Mouse (Mus musculus): ENCODE data around the gene Pomp. TPM values are rescaled to one million over a fixed set of nuclear protein-coding genes. Genes with fewer than 3 reads are reported as not detected.
A peak's percentile ranks its signal among the peaks of the same experiment; 100 is the strongest.

The Pomp gene
- polyA plus RNA-seq, 1 experiment, result 41.7 TPM

DNA sequence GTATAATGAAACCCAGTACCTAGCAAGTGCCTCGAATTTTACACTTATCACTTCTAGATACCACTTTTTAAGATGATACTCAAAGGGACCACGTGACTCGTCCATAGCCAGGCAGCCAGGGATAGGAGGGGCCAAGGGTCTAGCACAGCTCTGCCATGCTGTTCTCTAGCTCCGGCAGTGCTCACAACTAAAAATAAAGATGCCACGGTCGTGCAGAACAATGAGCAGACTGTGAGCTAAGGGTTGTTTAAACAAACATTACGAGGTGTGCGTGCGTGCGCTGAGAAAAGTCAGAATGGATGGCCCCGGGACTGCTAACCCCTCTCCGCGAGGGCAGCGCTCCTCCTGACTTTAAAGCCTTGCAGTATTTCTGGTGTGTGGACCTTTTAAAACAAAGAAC, 27.4 kb upstream of the Pomp start:
- H3K36me3 ChIP-seq (ENCODE audit: control insufficient read depth, insufficient read depth, low read length), result no peaks in the 10 kb centered on the region
- H3K27me3 ChIP-seq (ENCODE audit: control insufficient read depth, insufficient read depth, low read length), result no peaks in the 10 kb centered on the region
- no peak overlapping the region for H3K4me3 ChIP-seq (ENCODE audit: control insufficient read depth, low read depth, low read length)
- TF ChIP-seq POLR2A (IDR thresholded peaks at IDR 0.05; ENCODE audit: control insufficient read depth, low read depth, low read length) (no peak), CTCF (IDR thresholded peaks at IDR 0.05; ENCODE audit: control insufficient read depth, insufficient read depth, insufficient replicate concordance, low read depth, low read length) (no peak)
- H3K27ac ChIP-seq (ENCODE audit: control insufficient read depth, insufficient read depth, low read depth, low read length), result no peak overlapping the region
- H3K4me1 ChIP-seq (ENCODE audit: control insufficient read depth, insufficient read depth, low read length), result peaks cover 5% of the 10 kb centered on the region

DNA sequence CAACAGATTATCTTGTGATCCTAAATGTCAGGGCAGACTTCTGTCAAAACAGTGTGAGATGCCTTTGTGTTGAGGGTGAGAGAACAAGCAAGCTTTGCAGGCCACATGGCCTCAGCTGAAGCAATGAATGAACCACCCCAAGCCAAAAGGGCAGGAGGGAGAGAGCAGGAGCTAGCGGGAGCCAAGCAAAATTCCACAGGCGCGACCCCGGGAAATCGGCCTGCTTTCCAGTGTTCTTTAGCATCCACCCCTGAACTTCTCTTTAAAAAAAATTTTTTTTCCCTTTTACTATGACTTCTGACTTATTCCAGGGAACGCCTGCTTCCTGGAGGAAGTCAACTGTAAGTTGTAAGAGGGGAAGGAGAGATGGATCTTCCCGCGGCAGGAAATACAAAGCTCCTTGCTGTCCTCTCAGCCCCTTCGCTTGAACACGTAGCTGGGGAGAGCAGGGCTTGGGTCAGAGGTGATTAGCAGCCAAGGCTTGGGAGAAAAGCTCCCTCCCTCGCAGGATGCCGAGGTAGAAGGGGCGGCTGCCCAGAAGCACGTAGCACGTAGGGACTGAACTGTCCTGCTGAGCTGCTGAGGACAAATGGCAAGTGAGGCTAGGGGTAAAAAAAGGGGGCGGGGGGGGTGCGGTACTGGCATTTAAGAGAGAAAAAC, 25.3 kb upstream of the Pomp start:
- no peaks in the 10 kb centered on the region for H3K27me3 ChIP-seq (ENCODE audit: control insufficient read depth, insufficient read depth, low read length)
- no peak for TF ChIP-seq POLR2A (IDR thresholded peaks at IDR 0.05; ENCODE audit: control insufficient read depth, low read depth, low read length)
- TF ChIP-seq CTCF (IDR thresholded peaks at IDR 0.05; ENCODE audit: control insufficient read depth, insufficient read depth, insufficient replicate concordance, low read depth, low read length), result no peak
- H3K27ac ChIP-seq (ENCODE audit: control insufficient read depth, insufficient read depth, low read depth, low read length), result no peak overlapping the region
- no peak overlapping the region; the same call in 1 of the 2 replicates for H3K4me3 ChIP-seq (ENCODE audit: control insufficient read depth, low read depth, low read length)
- peaks cover 5% of the 10 kb centered on the region for H3K4me1 ChIP-seq (ENCODE audit: control insufficient read depth, insufficient read depth, low read length)
- H3K36me3 ChIP-seq (ENCODE audit: control insufficient read depth, insufficient read depth, low read length), result no peaks in the 10 kb centered on the region

DNA sequence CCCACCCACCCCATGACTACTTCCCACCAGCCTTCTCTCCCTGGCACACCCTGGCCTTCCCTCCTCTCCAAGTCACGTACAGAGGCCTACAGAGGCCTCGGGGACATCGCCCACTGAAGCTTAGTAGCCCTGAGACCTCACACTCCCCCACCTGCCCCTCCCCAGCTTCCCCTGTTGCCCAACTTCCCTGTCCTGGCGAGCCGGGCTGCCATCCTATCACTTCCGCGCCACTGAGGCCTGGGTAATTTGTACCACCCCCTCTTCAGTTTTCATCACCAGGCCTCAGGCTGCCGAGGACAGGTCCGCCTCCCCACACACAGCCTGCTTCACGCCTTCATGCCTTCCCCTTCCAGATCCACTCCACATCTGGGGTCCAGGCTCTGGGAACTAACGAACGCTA, 20.8 kb upstream of the Pomp start:
- TF ChIP-seq CTCF (IDR thresholded peaks at IDR 0.05; ENCODE audit: control insufficient read depth, insufficient read depth, insufficient replicate concordance, low read depth, low read length), result no peak
- no peak for TF ChIP-seq POLR2A (IDR thresholded peaks at IDR 0.05; ENCODE audit: control insufficient read depth, low read depth, low read length)
- Histone ChIP-seq H3K4me3 (ENCODE audit: control insufficient read depth, low read depth, low read length) (peak overlapping the region; percentile 12; the same call in 1 of the 2 replicates), H3K27ac (ENCODE audit: control insufficient read depth, insufficient read depth, low read depth, low read length) (no peak overlapping the region), H3K36me3 (ENCODE audit: control insufficient read depth, insufficient read depth, low read length) (no peaks in the 10 kb centered on the region), H3K27me3 (ENCODE audit: control insufficient read depth, insufficient read depth, low read length) (no peaks in the 10 kb centered on the region), H3K4me1 (ENCODE audit: control insufficient read depth, insufficient read depth, low read length) (peaks cover 5% of the 10 kb centered on the region)

DNA sequence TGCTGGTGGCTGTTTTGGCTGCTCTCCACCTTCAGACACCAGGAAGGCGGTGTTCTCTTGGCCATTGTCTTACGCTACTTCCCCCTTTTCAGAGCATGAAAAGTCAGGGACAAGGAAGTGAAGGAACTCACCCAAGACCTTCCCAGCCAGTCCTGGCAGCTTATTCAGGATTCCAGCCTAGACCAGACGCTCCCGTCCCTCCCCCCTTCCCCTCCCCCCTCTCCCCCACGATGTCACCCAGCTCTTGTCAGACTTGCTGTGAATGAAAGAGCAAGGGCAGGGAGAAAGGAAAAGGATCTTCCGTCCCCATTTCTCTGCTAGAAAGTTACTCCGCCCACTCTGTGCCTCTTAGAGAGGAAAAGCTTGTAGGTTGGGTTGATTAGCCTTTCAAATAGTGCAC, 16.9 kb upstream of the Pomp start:
- no peak overlapping the region for H3K27ac ChIP-seq (ENCODE audit: control insufficient read depth, insufficient read depth, low read depth, low read length)

DNA sequence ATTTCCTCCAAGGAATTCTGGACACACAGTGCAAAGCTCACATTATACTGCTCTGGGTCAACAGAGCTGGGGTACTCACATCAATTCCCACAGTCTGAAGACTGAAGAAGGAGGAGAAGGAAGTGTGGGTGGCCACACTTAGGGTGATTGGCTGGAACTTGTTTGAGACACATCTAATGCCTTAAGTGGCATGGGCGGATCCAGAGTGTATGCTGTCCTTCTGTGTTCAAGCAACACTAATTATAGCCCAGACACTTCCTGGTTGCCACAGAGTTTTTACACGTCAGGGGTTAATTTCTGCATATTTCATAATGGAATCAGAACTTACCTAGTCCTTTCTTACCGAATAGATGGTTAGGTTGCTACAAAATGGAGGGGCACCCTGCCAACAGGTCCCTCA, 14.9 kb upstream of the Pomp start:
- Histone ChIP-seq H3K36me3 (ENCODE audit: control insufficient read depth, insufficient read depth, low read length) (no peaks in the 10 kb centered on the region), H3K27me3 (ENCODE audit: control insufficient read depth, insufficient read depth, low read length) (no peaks in the 10 kb centered on the region), H3K4me1 (ENCODE audit: control insufficient read depth, insufficient read depth, low read length) (no peaks in the 10 kb centered on the region), H3K4me3 (ENCODE audit: control insufficient read depth, low read depth, low read length) (no peak overlapping the region), H3K27ac (ENCODE audit: control insufficient read depth, insufficient read depth, low read depth, low read length) (no peak overlapping the region)
- TF ChIP-seq CTCF (IDR thresholded peaks at IDR 0.05; ENCODE audit: control insufficient read depth, insufficient read depth, insufficient replicate concordance, low read depth, low read length) (no peak), POLR2A (IDR thresholded peaks at IDR 0.05; ENCODE audit: control insufficient read depth, low read depth, low read length) (no peak)

More for the DNA sequence above, 16.9 kb upstream of the Pomp start:
- H3K36me3 ChIP-seq (ENCODE audit: control insufficient read depth, insufficient read depth, low read length), result no peaks in the 10 kb centered on the region
- no peak overlapping the region for H3K4me3 ChIP-seq (ENCODE audit: control insufficient read depth, low read depth, low read length)
- H3K4me1 ChIP-seq (ENCODE audit: control insufficient read depth, insufficient read depth, low read length), result no peaks in the 10 kb centered on the region
- no peaks in the 10 kb centered on the region for H3K27me3 ChIP-seq (ENCODE audit: control insufficient read depth, insufficient read depth, low read length)
- TF ChIP-seq CTCF (IDR thresholded peaks at IDR 0.05; ENCODE audit: control insufficient read depth, insufficient read depth, insufficient replicate concordance, low read depth, low read length) (no peak), POLR2A (IDR thresholded peaks at IDR 0.05; ENCODE audit: control insufficient read depth, low read depth, low read length) (no peak)

DNA sequence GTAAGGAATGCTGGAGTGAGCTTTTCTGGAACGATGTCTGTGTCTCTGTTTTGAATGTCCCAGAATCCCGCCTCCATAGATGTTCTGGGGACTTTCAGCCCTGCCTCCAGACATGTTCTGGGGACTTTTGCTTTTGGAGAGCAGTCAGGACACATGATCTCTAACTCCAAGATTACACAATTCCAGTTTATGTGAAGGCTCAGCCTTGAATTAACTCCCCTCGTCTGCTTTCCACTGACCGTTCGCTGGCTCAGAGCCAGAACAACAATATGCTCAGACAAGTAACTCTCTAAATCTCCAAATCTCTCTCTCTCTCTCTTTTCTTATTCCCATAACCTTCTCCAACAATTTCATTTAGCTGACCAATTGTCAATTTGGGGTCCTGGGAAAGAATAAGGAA, 12.9 kb upstream of the Pomp start:
- H3K27me3 ChIP-seq (ENCODE audit: control insufficient read depth, insufficient read depth, low read length), result no peaks in the 10 kb centered on the region
- H3K27ac ChIP-seq (ENCODE audit: control insufficient read depth, insufficient read depth, low read depth, low read length), result no peak overlapping the region
- H3K4me3 ChIP-seq (ENCODE audit: control insufficient read depth, low read depth, low read length), result no peak overlapping the region
- TF ChIP-seq CTCF (IDR thresholded peaks at IDR 0.05; ENCODE audit: control insufficient read depth, insufficient read depth, insufficient replicate concordance, low read depth, low read length) (no peak), POLR2A (IDR thresholded peaks at IDR 0.05; ENCODE audit: control insufficient read depth, low read depth, low read length) (no peak)
- H3K4me1 ChIP-seq (ENCODE audit: control insufficient read depth, insufficient read depth, low read length), result no peaks in the 10 kb centered on the region
- H3K36me3 ChIP-seq (ENCODE audit: control insufficient read depth, insufficient read depth, low read length), result no peaks in the 10 kb centered on the region

DNA sequence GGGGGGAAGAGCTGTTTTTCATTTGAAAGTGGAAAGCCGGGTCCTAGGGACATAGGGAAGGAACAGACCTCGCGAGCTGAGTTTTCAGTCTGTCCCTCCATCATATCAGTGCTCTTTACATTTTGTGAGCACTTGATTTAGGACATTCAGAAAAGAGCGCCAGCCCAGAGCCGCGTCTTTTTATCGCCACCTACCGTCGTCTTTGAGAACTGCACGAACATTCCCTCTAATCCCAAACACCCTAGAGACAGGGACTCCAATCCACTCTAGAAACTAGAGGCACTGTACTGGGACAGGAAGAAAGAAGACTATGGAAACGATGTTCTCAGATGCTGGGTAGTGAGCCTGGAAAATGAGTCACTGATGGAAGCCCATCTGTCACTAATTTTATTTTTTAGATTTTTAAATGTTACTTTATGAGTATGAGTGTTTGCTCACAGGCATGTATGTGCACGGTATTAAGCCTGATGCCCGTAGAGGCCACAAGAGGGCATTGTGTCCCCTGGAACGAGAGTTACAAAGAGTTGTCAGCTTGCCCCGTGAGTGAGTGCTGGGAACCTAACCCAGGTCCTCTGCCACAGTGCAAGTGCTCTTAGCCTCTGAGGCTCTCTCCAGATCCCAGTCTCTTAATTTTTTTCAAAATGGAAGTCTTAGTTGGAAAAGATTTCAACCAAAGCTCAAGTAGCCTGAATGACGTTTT, 11.9 kb upstream of the Pomp start:
- H3K27ac ChIP-seq (ENCODE audit: control insufficient read depth, insufficient read depth, low read depth, low read length), result no peak overlapping the region
- no peak overlapping the region for H3K4me3 ChIP-seq (ENCODE audit: control insufficient read depth, low read depth, low read length)
- H3K27me3 ChIP-seq (ENCODE audit: control insufficient read depth, insufficient read depth, low read length), result no peaks in the 10 kb centered on the region
- no peaks in the 10 kb centered on the region for H3K36me3 ChIP-seq (ENCODE audit: control insufficient read depth, insufficient read depth, low read length)
- TF ChIP-seq CTCF (IDR thresholded peaks at IDR 0.05; ENCODE audit: control insufficient read depth, insufficient read depth, insufficient replicate concordance, low read depth, low read length) (peak; percentile 68; the same call in 1 of the 2 replicates), POLR2A (IDR thresholded peaks at IDR 0.05; ENCODE audit: control insufficient read depth, low read depth, low read length) (no peak)
- no peaks in the 10 kb centered on the region for H3K4me1 ChIP-seq (ENCODE audit: control insufficient read depth, insufficient read depth, low read length)

Data from testis, adult 2 months (tissue).